ENCODE assay signal across 19 mouse cellular contexts in the genomic region with DNA sequence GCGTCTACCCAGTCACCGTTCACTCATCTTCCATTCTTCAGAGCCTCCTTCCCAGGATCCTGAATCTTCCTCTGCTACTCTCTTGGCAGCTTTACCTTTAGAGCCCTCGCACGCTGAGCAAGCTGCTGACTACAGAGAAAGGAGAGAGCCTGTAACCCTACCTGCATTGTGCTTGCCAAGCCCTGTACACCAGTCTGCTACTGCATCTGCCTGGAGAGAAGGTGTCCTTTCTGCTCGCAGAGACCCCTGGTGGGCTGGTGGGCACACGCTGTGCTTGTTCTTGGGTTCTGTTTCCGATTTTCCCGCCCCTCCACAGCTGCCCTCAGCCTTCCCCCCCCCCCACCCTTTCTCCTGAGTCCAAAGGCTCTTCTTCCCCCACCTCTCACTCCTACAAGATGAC. TPM values are rescaled to one million over a fixed set of nuclear protein-coding genes. Genes with fewer than 3 reads are reported as not detected.
DNase-seq lines count a peak whose midpoint lies in the region; ATAC-seq lines count a peak whose summit lies in the region.
"Had no signal": no experiment of that assay in that cellular context is flagged by ENCODE, and none has a peak within 500 bp of the region (broad histone marks: within the 10 kb centered on the region; RNA-seq: fewer than 3 reads in every experiment).

No protein-coding gene starts in this region.

- peak overlapping the region; percentile 18; the same call in 1 of the 2 replicates for H3K27ac ChIP-seq in intestine, embryonic 16.5 days (ENCODE audit: low read length)
- no peak overlapping the region for H3K27ac ChIP-seq in intestine, embryonic 15.5 days
- peak overlapping the region; percentile 35 for H3K27ac ChIP-seq in embryonic facial prominence, embryonic 10.5 days (replicated peaks)
- H3K27ac ChIP-seq in limb, embryonic 15.5 days = peak overlapping the region; percentile 59
- H3K27ac ChIP-seq: heart, adult 2 months; liver, embryonic 12.5 days; neural tube, embryonic 13.5 days had no signal

- no peak for ATAC-seq in intestine, embryonic 16.5 days
- ATAC-seq in intestine, embryonic 15.5 days = no peak
- no peak for ATAC-seq in limb, embryonic 15.5 days (ENCODE audit: insufficient number of reproducible peaks, low FRiP score, low TSS enrichment, low read depth)
- ATAC-seq: hindbrain, embryonic 16.5 days; liver, embryonic 12.5 days had no signal

- H3K4me2 ChIP-seq in intestine, embryonic 16.5 days (ENCODE audit: low read depth, low read length) = no peak overlapping the region
- H3K4me2 ChIP-seq in intestine, embryonic 15.5 days (replicated peaks) = no peak overlapping the region
- H3K4me2 ChIP-seq in limb, embryonic 15.5 days = no peak overlapping the region
- H3K4me2 ChIP-seq: kidney, embryonic 15.5 days; liver, embryonic 12.5 days; neural tube, embryonic 13.5 days had no signal

- no peaks in the 10 kb centered on the region for H3K27me3 ChIP-seq in intestine, embryonic 16.5 days (replicated peaks; ENCODE audit: control insufficient read depth, insufficient read depth, low read length)
- no peaks in the 10 kb centered on the region for H3K27me3 ChIP-seq in intestine, embryonic 15.5 days (replicated peaks)
- H3K27me3 ChIP-seq in embryonic facial prominence, embryonic 10.5 days (replicated peaks; ENCODE audit: low read depth, poor library complexity, severe bottlenecking) = no peaks in the 10 kb centered on the region
- no peaks in the 10 kb centered on the region for H3K27me3 ChIP-seq in limb, embryonic 15.5 days
- H3K27me3 ChIP-seq: kidney, embryonic 15.5 days; liver, embryonic 12.5 days; neural tube, embryonic 13.5 days had no signal

- 0 out of 2 replicates have a peak, but pooled peaks cover 3% of the 10 kb centered on the region for H3K36me3 ChIP-seq in intestine, embryonic 16.5 days (ENCODE audit: control insufficient read depth, insufficient read depth, low read length)
- H3K36me3 ChIP-seq in intestine, embryonic 15.5 days = no peaks in the 10 kb centered on the region; the same call in 1 of the 2 replicates
- H3K36me3 ChIP-seq in embryonic facial prominence, embryonic 10.5 days (replicated peaks) = peaks cover 70% of the 10 kb centered on the region
- peaks cover 36% of the 10 kb centered on the region for H3K36me3 ChIP-seq in limb, embryonic 15.5 days

- WGBS in intestine, embryonic 16.5 days = 82% methylated on average over 8 of the region's 8 CpGs
- WGBS in intestine, embryonic 15.5 days = 79% methylated on average over 8 of the region's 8 CpGs
- 78% methylated on average over 8 of the region's 8 CpGs for WGBS in embryonic facial prominence, embryonic 10.5 days
- WGBS in limb, embryonic 15.5 days = 59% methylated on average over 8 of the region's 8 CpGs

- no peaks in the 10 kb centered on the region for H3K9me3 ChIP-seq in intestine, embryonic 16.5 days (ENCODE audit: control insufficient read depth, low read length)
- H3K9me3 ChIP-seq in intestine, embryonic 15.5 days = no peaks in the 10 kb centered on the region
- H3K9me3 ChIP-seq in embryonic facial prominence, embryonic 10.5 days = peaks cover 11% of the 10 kb centered on the region; the same call in 1 of the 2 replicates
- no peaks in the 10 kb centered on the region for H3K9me3 ChIP-seq in limb, embryonic 15.5 days
- H3K9me3 ChIP-seq: liver, embryonic 12.5 days; neural tube, embryonic 13.5 days had no signal

- no peak overlapping the region for H3K9ac ChIP-seq in intestine, embryonic 16.5 days (ENCODE audit: low read depth, low read length)
- no peak overlapping the region for H3K9ac ChIP-seq in intestine, embryonic 15.5 days
- no peak overlapping the region for H3K9ac ChIP-seq in limb, embryonic 15.5 days
- H3K9ac ChIP-seq: kidney, embryonic 15.5 days; liver, embryonic 12.5 days; neural tube, embryonic 13.5 days had no signal

- no peak overlapping the region for H3K4me3 ChIP-seq in intestine, embryonic 16.5 days (ENCODE audit: low read length)
- H3K4me3 ChIP-seq in intestine, embryonic 15.5 days (replicated peaks) = no peak overlapping the region
- H3K4me3 ChIP-seq in embryonic facial prominence, embryonic 10.5 days = no peak overlapping the region
- no peak overlapping the region for H3K4me3 ChIP-seq in limb, embryonic 15.5 days
- H3K4me3 ChIP-seq: heart, adult 2 months; kidney, embryonic 15.5 days; liver, embryonic 12.5 days; neural tube, embryonic 13.5 days had no signal

- DNase-seq in gastrocnemius, postnatal 25 days = peak; percentile 27
- no peak for DNase-seq in gastrocnemius, adult 8-10 months (ENCODE audit: low spot score in 2 of 2)
- DNase-seq in embryonic facial prominence, embryonic 10.5 days (ENCODE audit: low spot score) = peak; percentile 59
- no peak for DNase-seq in left cerebral cortex, adult 18-20 months (ENCODE audit: low spot score in 2 of 2)
- DNase-seq in layer of hippocampus, postnatal 14 days (ENCODE audit: low spot score in 2 of 2) = no peak
- DNase-seq: B cell, adult 2 months; cerebellum, adult 18-20 months; heart, adult 2 months; lung, postnatal 14 days; thymus, adult 18-20 months had no signal

- H3K4me1 ChIP-seq in intestine, embryonic 16.5 days (ENCODE audit: control insufficient read depth, insufficient read depth, low read length) = peaks cover 4% of the 10 kb centered on the region; the same call in 1 of the 2 replicates
- H3K4me1 ChIP-seq in intestine, embryonic 15.5 days (replicated peaks) = peaks cover 10% of the 10 kb centered on the region
- peaks cover 42% of the 10 kb centered on the region for H3K4me1 ChIP-seq in embryonic facial prominence, embryonic 10.5 days
- H3K4me1 ChIP-seq in limb, embryonic 15.5 days = peaks cover 54% of the 10 kb centered on the region

RNA-seq across cellular contexts. Expression of a gene that starts 30.6 kb away (rescaled TPM):
- total RNA-seq in gastrocnemius, postnatal 25 days (2021) = 100 to 1,000 TPM in 1 of 2 experiments, 10 to 100 TPM in 1; 90.0 to 135 TPM
- 10 to 100 TPM; 19.3 to 28.8 (median 21.9) TPM for total RNA-seq in gastrocnemius, adult 8-10 months (2022)
- 208 and 225 TPM in 2 replicates for polyA plus RNA-seq in intestine, embryonic 16.5 days (2015; fragmentation: Nextera tagmentation; extraction: Ambion mirVana)
- 232 and 269 TPM in 2 replicates for polyA plus RNA-seq in intestine, embryonic 15.5 days (2015; fragmentation: Nextera tagmentation; extraction: Ambion mirVana)
- polyA plus RNA-seq in embryonic facial prominence, embryonic 10.5 days (2016; fragmentation: Nextera tagmentation; extraction: Ambion mirVana) = 192 and 210 TPM in 2 replicates
- polyA plus RNA-seq in limb, embryonic 15.5 days (2015; fragmentation: Nextera tagmentation; extraction: Ambion mirVana) = 835 and 854 TPM in 2 replicates
- total RNA-seq in left cerebral cortex, adult 18-20 months (2021) = 10 to 100 TPM; 27.6 to 27.9 TPM
- total RNA-seq in layer of hippocampus, postnatal 14 days (2021) = 10 to 100 TPM; 49.7 to 58.0 TPM
- total RNA-seq: monocyte, adult 5-6 weeks had no signal

RNA-seq across cellular contexts. Expression of a gene that starts 53.7 kb away (rescaled TPM):
- total RNA-seq in gastrocnemius, postnatal 25 days (2021) = not detected
- not detected for total RNA-seq in gastrocnemius, adult 8-10 months (2022)
- polyA plus RNA-seq in intestine, embryonic 16.5 days (2015; fragmentation: Nextera tagmentation; extraction: Ambion mirVana) = 3.1 and 4.3 TPM in 2 replicates
- polyA plus RNA-seq in intestine, embryonic 15.5 days (2015; fragmentation: Nextera tagmentation; extraction: Ambion mirVana) = 0.80 and 1.8 TPM in 2 replicates
- polyA plus RNA-seq in embryonic facial prominence, embryonic 10.5 days (2016; fragmentation: Nextera tagmentation; extraction: Ambion mirVana) = 0.62 and 0.85 TPM in 2 replicates
- not detected in 2 replicates for polyA plus RNA-seq in limb, embryonic 15.5 days (2015; fragmentation: Nextera tagmentation; extraction: Ambion mirVana)
- total RNA-seq in left cerebral cortex, adult 18-20 months (2021) = not detected
- total RNA-seq in layer of hippocampus, postnatal 14 days (2021) = under 1 TPM in 1 of 2 experiments, not detected in 1; 0.45 TPM
- total RNA-seq: megakaryocyte-erythroid progenitor cell, adult 5-6 weeks; monocyte, adult 5-6 weeks had no signal
- polyA plus RNA-seq: hindbrain, embryonic 16.5 days; liver, embryonic 12.5 days had no signal

Comparison
In these comparisons a context has a peak if more than half of its experiments do, and no peak if none do; other contexts are left out.
1. DNase-seq: peak in gastrocnemius, postnatal 25 days (single experiment) and embryonic facial prominence, embryonic 10.5 days (single experiment); none in gastrocnemius, adult 8-10 months (0 of 2), left cerebral cortex, adult 18-20 months (0 of 2) and layer of hippocampus, postnatal 14 days (0 of 2).